Mouse (Mus musculus): ENCODE results near the gene Tdpoz3.
"Not testable (repeated sequence)": the region's sequence is repeated elsewhere in the genome, so short reads cannot be mapped to it uniquely, and the experiment has no call there.

DNA sequence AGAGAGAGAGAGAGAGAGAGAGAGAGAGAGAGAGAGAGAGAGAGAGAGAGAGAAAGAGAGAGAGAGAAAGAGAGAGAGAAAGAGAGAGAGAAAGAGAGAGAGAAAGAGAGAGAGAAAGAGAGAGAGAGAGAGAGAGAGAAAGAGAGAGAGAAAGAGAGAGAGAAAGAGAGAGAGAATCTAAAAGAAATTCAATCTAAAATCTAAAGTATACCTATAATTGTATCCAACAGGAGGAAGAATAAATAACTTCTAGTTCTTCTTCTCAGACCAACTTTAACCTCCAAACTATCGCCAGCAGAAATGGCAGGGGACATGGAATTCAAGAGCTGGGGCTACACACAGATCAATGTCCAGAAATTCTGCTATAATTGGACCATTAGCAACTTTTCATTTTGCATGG lies at the start of gene Tdpoz3:
- not testable (repeated sequence) for TF ChIP-seq CTCF (IDR thresholded peaks at IDR 0.05; ENCODE audit: borderline replicate concordance, insufficient read depth, low read depth, low read length); POLR2A (IDR thresholded peaks at IDR 0.05; ENCODE audit: borderline replicate concordance, insufficient read depth, low read length)
